Mouse (Mus musculus): ENCODE measurements around the gene Psmd2. TPM values are rescaled to one million over a fixed set of nuclear protein-coding genes. Genes with fewer than 3 reads are reported as not detected.

The Psmd2 gene
- total and polyA plus RNA-seq, 2 experiments from 2014 or later, result 242 to 331 TPM

DNA sequence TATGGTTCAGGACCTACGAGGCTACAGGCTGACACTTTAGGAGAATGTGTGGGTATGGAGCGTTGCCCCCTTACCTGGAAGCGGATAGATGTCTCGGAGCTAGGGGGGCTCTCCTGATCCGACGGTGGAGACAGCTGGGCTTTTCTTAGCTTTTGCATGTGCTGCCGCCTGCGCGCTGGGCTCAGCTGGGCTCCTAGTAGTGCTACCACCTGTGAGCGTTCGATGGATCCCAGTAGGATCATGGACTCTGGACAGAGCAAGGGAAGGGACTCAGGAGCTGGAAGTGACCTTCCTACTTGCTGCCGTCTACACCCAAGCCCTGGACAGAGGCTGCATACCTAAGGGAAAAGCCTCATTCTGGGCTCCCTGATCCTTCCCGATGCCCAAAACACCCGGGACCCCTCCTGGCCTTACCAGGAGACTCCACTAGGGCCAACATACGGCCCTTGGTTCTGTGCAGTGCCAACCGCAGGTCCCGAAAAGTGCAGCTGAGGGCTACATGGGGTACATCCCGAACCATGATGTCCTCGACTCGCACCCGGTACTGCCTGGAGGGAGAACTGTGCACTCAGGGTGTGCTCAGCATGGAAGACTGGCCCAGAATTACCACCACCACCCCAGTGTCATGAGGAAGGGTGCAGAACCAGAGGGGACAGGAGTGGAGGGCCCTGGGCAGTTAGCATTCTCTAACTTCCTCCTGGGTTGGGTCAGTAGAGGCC, 56.9 kb downstream of the Psmd2 start:
- H3K9me3 ChIP-seq (ENCODE audit: low read length), result no peaks in the 10 kb centered on the region
- H3K4me2 ChIP-seq (ENCODE audit: low read depth), result no peak overlapping the region
- ATAC-seq (no peak), DNase-seq (no peak)
- H3K9ac ChIP-seq, result no peak overlapping the region
- H3K4me1 ChIP-seq (ENCODE audit: insufficient read depth), result no peaks in the 10 kb centered on the region
- 92% methylated on average over 21 of the region's 21 CpGs for WGBS
- H3K27me3 ChIP-seq (ENCODE audit: insufficient read depth, low read length), result no peaks in the 10 kb centered on the region
- H3K27ac ChIP-seq (ENCODE audit: low read depth, low read length), result no peak overlapping the region
- no peak for TF ChIP-seq CTCF (IDR thresholded peaks at IDR 0.05; ENCODE audit: low read depth)
- peaks cover 38% of the 10 kb centered on the region for H3K36me3 ChIP-seq (ENCODE audit: insufficient read depth)
- no peak overlapping the region for H3K4me3 ChIP-seq (ENCODE audit: low read depth, low read length)

GRCm38 (mm10) chr16:20708939-20709734, 57.7 kb downstream of the Psmd2 start:
- peak; percentile 85 for TF ChIP-seq CTCF (IDR thresholded peaks at IDR 0.05; ENCODE audit: low read depth)
- H3K9ac ChIP-seq, result no peak overlapping the region
- H3K4me1 ChIP-seq (ENCODE audit: insufficient read depth), result no peaks in the 10 kb centered on the region
- no peak overlapping the region for H3K27ac ChIP-seq (ENCODE audit: low read depth, low read length)
- H3K4me2 ChIP-seq (ENCODE audit: low read depth), result no peak overlapping the region
- H3K27me3 ChIP-seq (ENCODE audit: insufficient read depth, low read length), result no peaks in the 10 kb centered on the region
- DNase-seq (peak; percentile 82), ATAC-seq (peak; percentile 73)
- WGBS, result 73% methylated on average over 19 of the region's 19 CpGs
- H3K4me3 ChIP-seq (ENCODE audit: low read depth, low read length), result no peak overlapping the region
- H3K9me3 ChIP-seq (ENCODE audit: low read length), result no peaks in the 10 kb centered on the region
- peaks cover 37% of the 10 kb centered on the region for H3K36me3 ChIP-seq (ENCODE audit: insufficient read depth)

DNA sequence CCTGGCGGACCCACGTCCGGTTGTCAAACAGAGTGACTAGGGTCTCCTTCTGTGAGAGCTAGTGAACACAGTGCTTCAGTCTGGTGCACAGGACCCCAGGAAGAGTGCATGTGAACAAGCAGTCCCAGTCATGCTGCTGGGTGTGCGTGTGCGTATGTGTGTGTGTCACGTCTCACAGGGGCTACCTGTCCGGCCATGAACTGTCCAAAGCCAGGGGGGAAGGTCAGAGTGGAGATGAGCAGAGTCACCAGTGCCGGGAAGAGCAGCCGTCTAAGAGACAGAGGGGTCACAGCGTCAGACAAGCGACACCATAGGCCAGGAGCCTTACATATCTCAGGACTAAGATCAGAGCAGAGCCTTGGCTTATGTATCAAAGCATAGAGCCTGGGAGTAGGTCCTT, 58.9 kb downstream of the Psmd2 start:
- H3K27me3 ChIP-seq (ENCODE audit: insufficient read depth, low read length), result no peaks in the 10 kb centered on the region
- H3K4me1 ChIP-seq (ENCODE audit: insufficient read depth), result peaks cover 9% of the 10 kb centered on the region

DNA sequence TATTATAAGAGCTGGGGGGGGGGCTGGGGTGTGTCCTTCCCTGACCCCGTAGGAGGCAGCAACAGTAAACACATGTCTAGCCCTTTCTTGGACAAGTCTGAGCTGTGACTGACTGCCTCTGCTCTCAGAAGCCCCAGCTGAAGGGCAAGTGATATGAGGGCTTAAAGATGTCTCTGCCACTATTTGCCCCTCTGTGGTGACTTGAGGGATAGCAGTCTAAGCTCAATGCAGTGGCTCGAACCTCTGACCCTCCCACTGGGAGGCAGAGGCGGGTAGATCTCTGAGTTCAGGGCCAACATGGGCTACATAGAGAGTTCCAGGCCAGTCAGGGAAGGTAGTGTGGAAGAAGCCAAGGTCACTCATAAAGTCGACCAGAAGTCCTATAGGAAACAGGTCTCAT, 59.4 kb downstream of the Psmd2 start:
- Histone ChIP-seq H3K36me3 (ENCODE audit: insufficient read depth) (peaks cover 37% of the 10 kb centered on the region), H3K4me3 (ENCODE audit: low read depth, low read length) (no peak overlapping the region), H3K9me3 (ENCODE audit: low read length) (no peaks in the 10 kb centered on the region), H3K4me2 (ENCODE audit: low read depth) (no peak overlapping the region), H3K4me1 (ENCODE audit: insufficient read depth) (peaks cover 11% of the 10 kb centered on the region), H3K9ac (no peak overlapping the region), H3K27me3 (ENCODE audit: insufficient read depth, low read length) (no peaks in the 10 kb centered on the region), H3K27ac (ENCODE audit: low read depth, low read length) (no peak overlapping the region)
- 78% methylated on average over 4 of the region's 4 CpGs for WGBS
- peak; percentile 46 for TF ChIP-seq CTCF (IDR thresholded peaks at IDR 0.05; ENCODE audit: low read depth)
- DNase-seq (no peak), ATAC-seq (no peak)

More for the DNA sequence above, 58.9 kb downstream of the Psmd2 start:
- TF ChIP-seq CTCF (IDR thresholded peaks at IDR 0.05; ENCODE audit: low read depth), result no peak
- ATAC-seq (no peak), DNase-seq (no peak)
- H3K27ac ChIP-seq (ENCODE audit: low read depth, low read length), result no peak overlapping the region
- H3K4me2 ChIP-seq (ENCODE audit: low read depth), result no peak overlapping the region
- peaks cover 37% of the 10 kb centered on the region for H3K36me3 ChIP-seq (ENCODE audit: insufficient read depth)
- no peak overlapping the region for H3K4me3 ChIP-seq (ENCODE audit: low read depth, low read length)
- no peaks in the 10 kb centered on the region for H3K9me3 ChIP-seq (ENCODE audit: low read length)
- no peak overlapping the region for H3K9ac ChIP-seq
- WGBS, result 94% methylated on average over 11 of the region's 11 CpGs

- no peak overlapping the region for H3K9ac ChIP-seq
- no peak for ATAC-seq
- WGBS, result 74% methylated on average over 9 of the region's 9 CpGs
- H3K4me3 ChIP-seq (ENCODE audit: low read depth, low read length), result no peak overlapping the region
- no peak for DNase-seq
- H3K36me3 ChIP-seq (ENCODE audit: insufficient read depth), result peaks cover 31% of the 10 kb centered on the region
- no peak for TF ChIP-seq CTCF (IDR thresholded peaks at IDR 0.05; ENCODE audit: low read depth)
- H3K27ac ChIP-seq (ENCODE audit: low read depth, low read length), result no peak overlapping the region
- no peaks in the 10 kb centered on the region for H3K27me3 ChIP-seq (ENCODE audit: insufficient read depth, low read length)
- no peak overlapping the region for H3K4me2 ChIP-seq (ENCODE audit: low read depth)
- H3K4me1 ChIP-seq (ENCODE audit: insufficient read depth), result peaks cover 11% of the 10 kb centered on the region
- H3K9me3 ChIP-seq (ENCODE audit: low read length), result no peaks in the 10 kb centered on the region
Observed at GRCm38 (mm10) chr16:20712190-20712589, 60.7 kb downstream of the Psmd2 start.

- Histone ChIP-seq H3K27me3 (ENCODE audit: insufficient read depth, low read length) (no peaks in the 10 kb centered on the region), H3K4me1 (ENCODE audit: insufficient read depth) (peaks cover 11% of the 10 kb centered on the region), H3K9ac (no peak overlapping the region), H3K36me3 (ENCODE audit: insufficient read depth) (peaks cover 24% of the 10 kb centered on the region), H3K27ac (ENCODE audit: low read depth, low read length) (no peak overlapping the region), H3K4me2 (ENCODE audit: low read depth) (no peak overlapping the region), H3K4me3 (ENCODE audit: low read depth, low read length) (no peak overlapping the region), H3K9me3 (ENCODE audit: low read length) (no peaks in the 10 kb centered on the region)
- ATAC-seq, result no peak
- WGBS, result 91% methylated on average over 7 of the region's 7 CpGs
- no peak for DNase-seq
- TF ChIP-seq CTCF (IDR thresholded peaks at IDR 0.05; ENCODE audit: low read depth), result no peak
Observed at GRCm38 (mm10) chr16:20712889-20713288, 61.4 kb downstream of the Psmd2 start.

MicroRNAs encoded within 50 kb of the gene (microRNA counts, 519-probe panel; counts per million panel counts)
- microRNA mmu-miR-1224, result 3,153 counts per million, percentile 27 among the panel's probes with 10 or more counts

Small RNA genes within 50 kb of the gene (microRNA-seq; reads per million reads assigned to microRNA genes)
- 45.0 to 50.2 reads per million in 2 experiments for gene Mir1224

Other genes with a start within 250 kb of the Psmd2 start
- gene Abcc5, start 225.3 kb upstream of the Psmd2 start, total RNA-seq (2014; rRNA removed), result 74.3 and 79.8 TPM in 2 replicates
- 58.7 and 71.6 TPM in 2 replicates for gene Abcc5, start 225.3 kb upstream of the Psmd2 start, polyA plus RNA-seq (2015; fragmentation: Nextera tagmentation; extraction: Ambion mirVana)
- gene Eif2b5, start 152.8 kb upstream of the Psmd2 start, total RNA-seq (2014; rRNA removed), result 91.3 and 102 TPM in 2 replicates
- gene Eif2b5, start 152.8 kb upstream of the Psmd2 start, polyA plus RNA-seq (2015; fragmentation: Nextera tagmentation; extraction: Ambion mirVana), result 70.8 and 77.6 TPM in 2 replicates
- gene Dvl3, start 134.7 kb upstream of the Psmd2 start, total RNA-seq (2014; rRNA removed), result 21.1 and 28.6 TPM in 2 replicates
- gene Dvl3, start 134.7 kb upstream of the Psmd2 start, polyA plus RNA-seq (2015; fragmentation: Nextera tagmentation; extraction: Ambion mirVana), result 23.9 and 25.8 TPM in 2 replicates
- 958 and 994 TPM in 2 replicates for gene Ap2m1, start 116.2 kb upstream of the Psmd2 start, total RNA-seq (2014; rRNA removed)
- 1,434 and 1,486 TPM in 2 replicates for gene Ap2m1, start 116.2 kb upstream of the Psmd2 start, polyA plus RNA-seq (2015; fragmentation: Nextera tagmentation; extraction: Ambion mirVana)
- 71.7 and 72.7 TPM in 2 replicates for gene Abcf3, start 103.1 kb upstream of the Psmd2 start, total RNA-seq (2014; rRNA removed)
- 58.0 and 60.3 TPM in 2 replicates for gene Abcf3, start 103.1 kb upstream of the Psmd2 start, polyA plus RNA-seq (2015; fragmentation: Nextera tagmentation; extraction: Ambion mirVana)
- gene Vwa5b2, start 62.2 kb upstream of the Psmd2 start, total RNA-seq (2014; rRNA removed), result 20.3 and 20.9 TPM in 2 replicates
- 5.9 and 8.7 TPM in 2 replicates for gene Vwa5b2, start 62.2 kb upstream of the Psmd2 start, polyA plus RNA-seq (2015; fragmentation: Nextera tagmentation; extraction: Ambion mirVana)
- 3.7 and 6.5 TPM in 2 replicates for gene Eef1akmt4, start 40.1 kb upstream of the Psmd2 start, total RNA-seq (2014; rRNA removed)
- 6.0 and 6.2 TPM in 2 replicates for gene Eef1akmt4, start 40.1 kb upstream of the Psmd2 start, polyA plus RNA-seq (2015; fragmentation: Nextera tagmentation; extraction: Ambion mirVana)
- not detected in 2 replicates for gene Gm49333, start 40.0 kb upstream of the Psmd2 start, total RNA-seq (2014; rRNA removed)
- gene Gm49333, start 40.0 kb upstream of the Psmd2 start, polyA plus RNA-seq (2015; fragmentation: Nextera tagmentation; extraction: Ambion mirVana), result not detected in 2 replicates
- gene Alg3, start 39.9 kb upstream of the Psmd2 start, total RNA-seq (2014; rRNA removed), result 11.1 and 19.0 TPM in 2 replicates
- gene Alg3, start 39.9 kb upstream of the Psmd2 start, polyA plus RNA-seq (2015; fragmentation: Nextera tagmentation; extraction: Ambion mirVana), result 29.2 and 30.3 TPM in 2 replicates
- gene Camk2n2, start 30.4 kb upstream of the Psmd2 start, total RNA-seq (2014; rRNA removed), result 44.1 and 51.0 TPM in 2 replicates
- gene Camk2n2, start 30.4 kb upstream of the Psmd2 start, polyA plus RNA-seq (2015; fragmentation: Nextera tagmentation; extraction: Ambion mirVana), result 45.3 and 57.0 TPM in 2 replicates
- gene Ece2, start 21.8 kb upstream of the Psmd2 start, total RNA-seq (2014; rRNA removed), result 17.8 and 22.4 TPM in 2 replicates
- gene Ece2, start 21.8 kb upstream of the Psmd2 start, polyA plus RNA-seq (2015; fragmentation: Nextera tagmentation; extraction: Ambion mirVana), result 6.1 and 8.7 TPM in 2 replicates
- gene Eif4g1, start 16.7 kb downstream of the Psmd2 start, total RNA-seq (2014; rRNA removed), result 223 and 282 TPM in 2 replicates
- 89.8 and 111 TPM in 2 replicates for gene Eif4g1, start 16.7 kb downstream of the Psmd2 start, polyA plus RNA-seq (2015; fragmentation: Nextera tagmentation; extraction: Ambion mirVana)
- 169 and 200 TPM in 2 replicates for gene Fam131a, start 41.6 kb downstream of the Psmd2 start, total RNA-seq (2014; rRNA removed)
- gene Fam131a, start 41.6 kb downstream of the Psmd2 start, polyA plus RNA-seq (2015; fragmentation: Nextera tagmentation; extraction: Ambion mirVana), result 81.6 and 89.9 TPM in 2 replicates
- gene Polr2h, start 66.0 kb downstream of the Psmd2 start, total RNA-seq (2014; rRNA removed), result 43.7 and 55.3 TPM in 2 replicates
- 87.4 and 103 TPM in 2 replicates for gene Polr2h, start 66.0 kb downstream of the Psmd2 start, polyA plus RNA-seq (2015; fragmentation: Nextera tagmentation; extraction: Ambion mirVana)
- 41.9 and 47.9 TPM in 2 replicates for gene Clcn2, start 66.1 kb downstream of the Psmd2 start, total RNA-seq (2014; rRNA removed)
- 10.7 and 14.1 TPM in 2 replicates for gene Clcn2, start 66.1 kb downstream of the Psmd2 start, polyA plus RNA-seq (2015; fragmentation: Nextera tagmentation; extraction: Ambion mirVana)
- gene Chrd, start 81.5 kb downstream of the Psmd2 start, total RNA-seq (2014; rRNA removed), result 15.8 and 15.9 TPM in 2 replicates
- gene Chrd, start 81.5 kb downstream of the Psmd2 start, polyA plus RNA-seq (2015; fragmentation: Nextera tagmentation; extraction: Ambion mirVana), result 3.4 and 3.6 TPM in 2 replicates
- 0.69 and 1.0 TPM in 2 replicates for gene Thpo, start 82.9 kb downstream of the Psmd2 start, total RNA-seq (2014; rRNA removed)
- 0.51 and 0.52 TPM in 2 replicates for gene Thpo, start 82.9 kb downstream of the Psmd2 start, polyA plus RNA-seq (2015; fragmentation: Nextera tagmentation; extraction: Ambion mirVana)